ENCODE assay signal across 32 mouse cellular contexts in the genomic region with DNA sequence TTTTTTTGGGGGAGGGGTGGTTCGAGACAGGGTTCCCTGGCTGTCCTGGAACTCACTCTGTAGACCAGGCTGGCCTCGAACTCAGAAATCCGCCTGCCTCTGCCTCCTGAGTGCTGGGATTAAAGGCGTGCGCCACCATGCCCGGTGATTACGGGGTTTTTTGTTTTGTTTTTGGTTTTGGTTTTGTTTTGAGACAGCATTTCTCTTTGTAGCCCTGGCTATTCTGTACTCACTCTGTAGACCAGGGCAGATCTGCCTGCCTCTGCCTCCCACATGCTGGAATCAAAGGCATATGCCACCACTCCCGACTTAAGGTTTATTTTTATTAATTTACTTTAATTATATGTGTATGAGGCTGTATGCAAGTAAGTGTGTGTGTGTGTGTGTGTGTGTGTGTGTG. TPM values are rescaled to one million over a fixed set of nuclear protein-coding genes. Genes with fewer than 3 reads are reported as not detected.
"Had no signal": no experiment of that assay in that cellular context is flagged by ENCODE, and none has a peak within 500 bp of the region (broad histone marks: within the 10 kb centered on the region; RNA-seq: fewer than 3 reads in every experiment).

No protein-coding gene starts in this region.

RNA-seq across cellular contexts. Expression of gene Phldb3, which starts 7.8 kb away (rescaled TPM):
- total RNA-seq: forebrain, postnatal 0 days had no signal
- polyA plus RNA-seq: embryonic facial prominence, embryonic 10.5 days; forebrain, embryonic 10.5 days; forebrain, embryonic 11.5 days; forebrain, embryonic 12.5 days; forebrain, embryonic 13.5 days; forebrain, embryonic 14.5 days; forebrain, embryonic 15.5 days; forebrain, embryonic 16.5 days; forebrain, postnatal 0 days; heart, embryonic 10.5 days had no signal

RNA-seq across cellular contexts. Expression of gene Lypd3, which starts 18.0 kb away (rescaled TPM):
- total RNA-seq: common myeloid progenitor, adult 5-6 weeks; gastrocnemius, adult 18-20 months; gastrocnemius, adult 2 months; gastrocnemius, adult 8-10 months; gastrocnemius, postnatal 10 days; gastrocnemius, postnatal 14 days; gastrocnemius, postnatal 25 days; gastrocnemius, postnatal 36 days; gastrocnemius, postnatal 4 days; granulocyte monocyte progenitor cell, adult 5-6 weeks; heart, adult 18-20 months; heart, adult 2 months; heart, adult 8-10 months had no signal
- polyA plus RNA-seq: cortical plate, adult 2 months; erythroblast, embryonic 14.5 days; forebrain, embryonic 13.5 days; frontal cortex, adult 2 months; heart, adult 2 months had no signal

RNA-seq across cellular contexts. Expression of gene Zfp575, which starts 30.9 kb away (rescaled TPM):
- total RNA-seq: common myeloid progenitor, adult 5-6 weeks had no signal

RNA-seq across cellular contexts. Expression of gene Tex101, which starts 58.1 kb away (rescaled TPM):
- total RNA-seq: common myeloid progenitor, adult 5-6 weeks; forebrain, postnatal 0 days; gastrocnemius, adult 18-20 months; gastrocnemius, adult 2 months; gastrocnemius, adult 8-10 months; gastrocnemius, postnatal 10 days; gastrocnemius, postnatal 14 days; gastrocnemius, postnatal 25 days; gastrocnemius, postnatal 36 days; gastrocnemius, postnatal 4 days; granulocyte monocyte progenitor cell, adult 5-6 weeks; heart, adult 18-20 months; heart, adult 2 months; heart, adult 8-10 months had no signal
- polyA plus RNA-seq: cortical plate, adult 2 months; embryonic facial prominence, embryonic 10.5 days; embryonic facial prominence, embryonic 11.5 days; embryonic facial prominence, embryonic 12.5 days; embryonic facial prominence, embryonic 13.5 days; embryonic facial prominence, embryonic 14.5 days; embryonic facial prominence, embryonic 15.5 days; erythroblast, embryonic 14.5 days; forebrain, embryonic 10.5 days; forebrain, embryonic 11.5 days; forebrain, embryonic 12.5 days; forebrain, embryonic 13.5 days; forebrain, embryonic 14.5 days; forebrain, embryonic 15.5 days; forebrain, embryonic 16.5 days; forebrain, postnatal 0 days; frontal cortex, adult 2 months; gonadal fat pad, adult 2 months; heart, embryonic 10.5 days had no signal
